Mouse (Mus musculus): ENCODE results near the gene Peg3.

The Peg3 gene

GRCm38 (mm10) chr7:6708451-6709180, 21.6 kb downstream of the Peg3 start:
- no peak for DNase-seq

- no peak for DNase-seq
Observed at GRCm38 (mm10) chr7:6707416-6708015, 22.7 kb downstream of the Peg3 start.

DNA sequence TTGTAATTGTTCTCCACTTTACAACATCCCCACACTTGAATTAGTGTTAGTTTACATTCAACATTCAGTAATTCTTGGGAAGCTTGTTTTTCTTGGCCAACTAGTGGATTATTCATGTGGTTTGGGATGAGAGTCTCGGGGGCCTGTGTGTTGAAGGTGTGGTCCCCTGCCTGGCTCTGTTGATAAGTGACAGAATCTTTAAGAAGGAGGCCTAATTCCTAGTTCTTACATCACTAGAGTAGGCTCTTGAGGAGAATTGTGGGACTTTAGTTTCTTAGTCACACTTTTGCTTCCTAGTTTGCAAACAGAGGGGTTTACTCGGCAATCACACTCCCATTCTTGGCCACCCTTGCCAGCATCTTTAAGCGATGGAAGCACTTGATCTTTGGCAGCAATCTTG, 31.0 kb downstream of the Peg3 start:
- DNase-seq, result no peak

DNA sequence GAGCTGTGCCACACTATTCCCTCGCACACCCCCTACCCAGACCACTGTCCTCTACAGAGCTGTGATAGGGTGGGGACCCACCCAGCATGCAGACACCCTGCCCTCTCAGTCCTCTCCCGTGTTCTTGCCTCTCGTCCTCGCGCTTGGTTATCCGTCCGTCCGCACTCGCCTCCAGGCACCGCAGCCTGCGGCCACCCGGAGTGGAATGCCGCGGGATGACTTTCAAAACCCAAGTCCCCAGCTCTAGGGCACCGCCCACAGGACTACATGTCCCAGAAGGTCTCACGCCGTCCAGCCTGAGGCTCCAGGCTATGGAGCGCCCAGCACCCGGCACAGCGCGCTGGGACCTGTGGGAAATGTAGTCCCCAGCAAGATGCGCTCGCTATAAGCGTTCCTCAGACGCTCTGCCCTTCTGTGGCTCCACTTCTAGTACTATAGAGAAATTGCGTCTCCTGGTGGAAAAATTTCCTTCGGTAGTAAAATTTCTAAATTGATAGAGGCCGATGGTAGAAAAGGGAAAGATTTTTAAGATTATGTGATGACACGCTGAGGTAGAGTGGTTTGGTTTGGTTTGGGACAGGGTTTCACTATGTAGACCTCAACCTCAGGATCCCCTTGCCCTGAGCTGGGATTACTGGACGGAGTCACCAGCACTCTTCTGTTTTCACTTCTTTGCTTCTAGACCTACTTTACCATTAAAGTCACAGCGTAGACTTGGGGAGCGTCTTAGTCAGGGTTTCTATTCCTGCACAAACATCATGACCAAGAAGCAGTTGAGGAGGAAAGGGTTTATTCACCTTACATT, 33.8 kb downstream of the Peg3 start, which contains the start of gene Zim1:
Gene Zim1 (minus strand): TSS at position 210 of the 805 bp plus-strand sequence.
- no peak for DNase-seq

DNA sequence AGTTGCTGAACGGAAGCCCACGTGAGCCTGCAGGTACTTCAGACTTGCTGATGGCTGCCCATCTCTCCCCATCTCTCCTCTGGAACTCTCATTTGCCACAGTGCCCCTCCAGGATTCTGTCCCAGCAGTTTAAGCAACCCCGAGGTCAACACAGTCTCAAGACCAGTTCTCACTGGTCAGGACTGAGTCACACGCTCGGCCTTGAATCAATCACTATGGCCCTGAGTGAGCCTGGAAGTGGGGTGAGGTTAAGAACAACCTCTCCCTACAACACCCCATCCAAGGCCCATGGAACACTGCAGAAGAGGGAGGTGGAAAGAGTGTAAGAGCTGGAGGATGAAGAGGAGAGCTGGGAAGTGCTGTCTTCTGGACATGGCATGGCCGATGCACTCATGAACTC, 44.7 kb downstream of the Peg3 start:
- no peak for DNase-seq

- no peak for DNase-seq
Observed at GRCm38 (mm10) chr7:6666726-6667125, 63.5 kb downstream of the Peg3 start.

GRCm38 (mm10) chr7:6663430-6663829, 66.8 kb downstream of the Peg3 start:
- DNase-seq, result no peak

- no peak for DNase-seq
Observed at GRCm38 (mm10) chr7:6659605-6660004, 70.6 kb downstream of the Peg3 start.

GRCm38 (mm10) chr7:6658606-6659005, 71.6 kb downstream of the Peg3 start:
- no peak for DNase-seq

Measured in B cell, adult 2 months (primary cell).